Mouse (Mus musculus) CD8-positive naive resting alpha-beta T cell, adult 2 months (primary cell): ENCODE results near the gene Ostn.

Source experiments
- DNase-seq, 2 experiments: peaks; one replicate each; pipeline ENCODE4 v3.0.0; 2022; ENCODE audit warnings: low read depth in 2 of 2, low spot score in 2 of 2

Ostn gene

GRCm38 (mm10) chr16:27386850-27387407 lies 79.6 kb downstream of the Ostn start:
- no peak for DNase-seq

GRCm38 (mm10) chr16:27387634-27388611 lies 80.6 kb downstream of the Ostn start:
- no peak for DNase-seq

- peak; percentile 21 to 41 for DNase-seq
Observed at GRCm38 (mm10) chr16:27388761-27389451, 81.6 kb downstream of the Ostn start, which contains the start of gene Ccdc50. Gene Ccdc50 (plus strand): TSS chr16:27388869.

DNA sequence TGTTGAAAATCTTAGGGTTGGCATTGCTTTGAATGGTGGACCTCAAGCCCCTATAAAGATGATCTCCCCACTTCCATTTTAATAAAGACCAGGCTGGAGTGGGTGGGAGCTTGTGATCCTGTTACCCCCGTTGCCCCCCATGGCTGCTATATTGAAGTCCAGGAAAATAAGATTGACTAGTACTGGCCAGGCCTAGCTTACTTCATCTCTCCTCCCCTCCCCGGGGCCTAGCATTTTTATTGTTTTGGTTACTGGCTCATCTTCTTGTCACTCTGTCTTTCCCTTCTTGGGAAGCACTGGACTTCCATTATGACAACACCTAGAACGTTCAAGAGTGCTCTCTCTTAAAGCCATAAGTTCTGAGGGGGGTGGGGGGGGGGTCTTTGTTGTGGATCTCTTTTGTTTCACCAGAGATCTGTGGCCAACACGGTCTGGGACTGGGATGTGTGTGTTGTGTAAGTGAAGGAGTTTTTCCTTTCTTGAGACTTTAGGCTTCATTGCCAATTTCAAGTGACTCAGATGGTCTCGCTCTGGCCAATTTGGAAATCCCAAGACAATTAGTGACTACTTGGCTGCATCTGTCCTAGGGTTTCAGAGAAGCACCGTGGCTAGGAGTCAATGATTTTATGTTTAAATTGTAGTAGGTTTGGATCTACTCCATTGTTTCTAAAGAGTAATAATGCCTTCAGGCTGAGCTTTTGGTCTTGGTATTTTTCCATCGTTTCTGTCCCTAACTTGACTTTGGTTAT lies 82.4 kb downstream of the Ostn start:
- no peak for DNase-seq

DNA sequence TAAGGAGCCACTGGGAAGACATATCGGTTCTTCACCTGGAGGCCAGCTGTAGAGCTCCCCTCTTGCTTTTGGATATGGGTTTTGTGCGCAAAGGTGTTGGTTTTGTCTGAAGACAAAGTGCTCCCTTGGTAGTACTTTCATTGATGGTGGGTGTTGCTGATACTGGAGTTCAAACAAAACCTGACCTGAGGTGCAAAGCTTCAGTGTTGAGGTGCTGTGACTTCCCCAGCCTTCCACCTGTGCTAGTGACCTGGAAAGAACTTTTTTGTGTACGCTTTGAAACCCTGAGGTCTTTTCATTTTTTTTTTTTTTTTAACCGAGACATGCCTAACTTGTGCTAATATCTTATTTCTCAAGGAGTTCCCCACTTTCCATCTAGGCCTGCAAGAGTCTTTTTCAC lies 83.0 kb downstream of the Ostn start:
- DNase-seq: no peak

- DNase-seq: no peak
Observed at GRCm38 (mm10) chr16:27391845-27392244, 84.6 kb downstream of the Ostn start.

DNA sequence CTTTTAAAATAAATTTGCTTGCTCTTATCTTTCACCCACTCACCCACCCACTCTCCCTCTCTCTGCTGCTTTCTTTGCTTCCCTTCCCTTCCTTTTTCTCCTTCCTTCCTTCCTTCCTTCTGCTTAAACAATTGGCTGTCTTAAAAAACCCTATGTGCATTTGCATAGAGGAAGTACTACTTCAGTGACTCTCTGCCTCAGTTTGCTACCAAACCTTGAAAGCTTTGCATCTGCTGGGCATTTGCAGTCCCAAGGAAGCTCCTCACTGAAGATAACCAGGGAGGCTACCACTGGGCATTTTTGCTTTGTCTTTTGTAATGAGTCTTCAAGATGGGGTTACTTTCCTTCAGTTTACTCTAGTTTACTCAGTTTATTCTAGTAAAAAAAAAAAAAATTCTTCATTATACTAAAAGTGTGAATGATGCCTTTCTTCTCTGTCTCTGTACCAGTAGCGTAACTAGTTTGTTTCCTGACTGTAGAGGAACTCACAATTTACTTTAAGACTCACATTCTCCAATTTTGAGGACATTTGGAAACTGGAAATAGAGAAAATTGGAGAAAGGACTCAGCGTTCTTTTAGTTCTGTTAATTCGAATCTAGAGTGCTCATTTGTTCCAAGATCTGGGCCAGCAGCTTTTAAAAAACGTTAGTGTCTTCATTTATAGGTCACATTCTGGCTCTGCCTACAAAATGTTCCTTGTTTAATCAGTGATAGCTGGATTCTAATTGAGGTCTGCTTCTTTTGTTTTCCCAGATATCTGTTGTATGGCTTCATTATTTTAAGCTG lies 88.2 kb downstream of the Ostn start:
- no peak for DNase-seq

GRCm38 (mm10) chr16:27396951-27397350 lies 89.7 kb downstream of the Ostn start:
- no peak for DNase-seq

DNA sequence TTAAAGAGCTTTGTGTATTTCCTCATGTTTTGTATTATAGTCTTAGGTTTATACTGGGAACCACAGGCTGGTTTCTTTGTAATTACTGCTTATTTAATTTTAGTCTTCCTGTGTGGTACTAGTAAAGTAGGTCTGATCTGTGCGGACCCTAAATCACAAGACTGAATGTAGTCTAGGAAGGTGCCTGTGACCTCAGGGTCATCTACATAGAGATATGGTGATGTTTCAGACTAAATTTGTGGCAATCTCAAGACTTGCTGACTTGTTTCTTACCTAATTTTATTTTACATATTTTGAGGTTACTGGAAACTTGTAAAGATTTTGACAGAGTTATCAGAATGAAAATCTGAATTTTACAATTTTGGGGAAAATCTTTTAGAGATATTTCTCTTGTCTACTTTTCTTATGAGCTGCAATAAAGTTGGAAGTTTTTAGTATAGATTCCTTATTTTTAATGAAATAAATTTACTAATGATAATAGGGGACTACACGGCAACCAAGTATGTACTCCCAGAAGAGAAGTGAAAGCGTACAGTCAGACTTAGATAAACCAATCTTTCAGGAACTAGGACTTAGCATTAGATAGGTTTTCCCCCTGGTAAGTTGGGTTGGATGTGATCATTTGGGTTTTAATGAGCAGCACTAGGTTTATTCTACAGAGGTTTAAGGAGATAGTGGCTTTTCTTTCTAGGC lies 91.9 kb downstream of the Ostn start:
- DNase-seq: no peak

GRCm38 (mm10) chr16:27399719-27400253 lies 92.5 kb downstream of the Ostn start:
- DNase-seq: no peak
